Mouse (Mus musculus): Measurements from ENCODE around the gene Inha.

DNA sequence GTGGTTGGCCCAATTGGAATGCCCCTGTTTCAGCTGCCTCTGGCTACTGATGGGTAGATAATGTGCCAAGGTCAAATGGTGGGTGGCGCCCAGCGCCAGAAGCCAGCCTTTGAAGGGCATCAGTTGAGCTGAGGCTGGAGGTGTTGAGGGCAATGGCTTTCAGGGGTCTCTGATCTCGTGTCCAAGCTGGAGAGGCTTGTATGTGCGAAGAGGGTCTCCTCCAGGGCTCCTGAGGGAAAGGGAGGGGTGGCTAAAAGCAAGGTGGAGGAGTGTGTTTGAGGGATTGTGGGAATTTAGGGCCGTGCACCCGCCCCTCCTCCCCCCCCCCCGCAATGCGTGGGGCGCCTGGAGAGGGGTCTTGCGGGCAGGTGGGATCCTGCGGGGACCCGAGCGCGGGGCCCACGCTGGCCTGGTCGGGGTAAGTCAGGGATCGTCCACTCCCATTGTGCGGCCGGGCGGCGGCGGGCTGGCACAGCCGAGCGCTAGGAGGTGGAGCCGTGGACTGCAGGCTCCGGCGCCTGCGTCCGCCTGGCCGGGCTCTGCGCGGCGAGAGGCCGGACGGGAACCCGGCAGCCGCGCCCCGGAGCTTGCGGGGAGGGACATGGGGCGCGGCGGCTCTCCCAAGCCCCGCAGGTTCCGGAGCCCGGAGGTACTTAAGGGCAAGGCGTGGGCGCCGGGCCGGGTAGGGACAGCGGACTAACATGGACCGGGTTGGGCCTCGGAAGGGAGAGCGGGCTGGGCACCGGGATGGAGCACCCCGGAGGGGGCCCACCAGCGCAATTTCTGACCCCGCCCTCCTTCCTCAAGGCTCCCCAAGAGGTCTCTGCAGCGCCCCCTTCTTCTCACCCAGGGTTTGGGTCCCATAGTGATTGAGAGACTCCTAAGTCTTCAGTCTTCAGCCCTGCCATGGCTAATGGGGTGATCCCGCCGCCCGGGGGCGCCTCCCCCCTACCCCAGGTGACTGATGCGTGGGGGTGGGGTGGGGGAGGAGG is 39.4 kb downstream of the Inha start, which contains the start of gene Slc4a3:
- TF ChIP-seq CTCF (IDR thresholded peaks at IDR 0.05; ENCODE audit: extremely low read depth, insufficient read depth, insufficient read length, insufficient replicate concordance) (no peak), POLR2A (IDR thresholded peaks at IDR 0.05; ENCODE audit: low read depth, low read length) (no peak)

All from spleen, adult 2 months (tissue).